Mouse (Mus musculus): ENCODE results near the gene Pparg. TPM values are rescaled to one million over a fixed set of nuclear protein-coding genes. Genes with fewer than 3 reads are reported as not detected.

Pparg gene
- total and polyA plus RNA-seq, 3 experiments, result not detected

DNA sequence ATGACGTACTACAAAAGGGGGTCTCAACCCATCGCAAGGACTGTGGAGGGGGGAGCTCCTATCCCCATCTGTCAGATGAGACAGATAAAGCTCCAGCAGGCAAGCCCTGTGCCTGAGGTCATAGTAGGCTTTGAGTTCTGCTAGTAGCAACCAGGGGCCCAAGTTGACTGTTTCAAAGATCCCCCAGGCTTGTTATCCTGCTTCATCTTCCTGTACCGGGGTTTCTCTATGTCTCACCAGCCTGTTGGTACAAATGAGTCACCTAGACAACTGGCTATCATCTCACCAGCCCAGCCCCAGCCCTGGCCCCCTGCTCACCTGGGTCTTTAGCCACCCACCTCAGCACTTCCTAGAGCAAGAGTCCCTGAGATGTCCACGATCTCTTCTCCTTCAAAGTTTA, 167.6 kb downstream of the Pparg start:
- H3K79me2 ChIP-seq (replicated peaks; ENCODE audit: control insufficient read depth, extremely low read depth, insufficient read depth, poor library complexity, severe bottlenecking), result no peaks in the 10 kb centered on the region
- H3K27ac ChIP-seq (ENCODE audit: insufficient read depth, low read depth), result no peak overlapping the region
- peaks cover 0 to 6% of the 10 kb centered on the region in 2 experiments for H3K36me3 ChIP-seq (replicated peaks in 1 of 2; ENCODE audit: control insufficient read depth in 1 of 2, insufficient read depth in 1 of 2, low read length in 1 of 2)
- no peak for DNase-seq (ENCODE audit: extremely low read depth)
- no peak overlapping the region for H3K4me2 ChIP-seq (ENCODE audit: insufficient read depth, low read depth, poor library complexity, severe bottlenecking)
- dilution Hi-C loops (cut with MboI; ENCODE audit: extremely low pct_ligation_motif_present, extremely low pct_unique_long_range_greater_than_20kb, low sequenced_read_pairs), result no loop called here
- H3K4me3 ChIP-seq (replicated peaks in 1 of 3; ENCODE audit: low read depth in 2 of 3, low read length in 2 of 3, poor library complexity in 1 of 3), result no peak overlapping the region
- no peak overlapping the region for H3K9ac ChIP-seq (ENCODE audit: insufficient read depth, low read depth)
- H3K9me3 ChIP-seq (replicated peaks; ENCODE audit: low read length), result no peaks in the 10 kb centered on the region
- H3K27me3 ChIP-seq (replicated peaks), result no peaks in the 10 kb centered on the region
- peaks cover 0 to 16% of the 10 kb centered on the region in 2 experiments; a peak in 2 of 4 replicates for H3K4me1 ChIP-seq (ENCODE audit: control insufficient read depth in 1 of 2, insufficient read depth in 2 of 2)
- in situ Hi-C loops (cut with MboI; ENCODE audit: low pct_ligation_motif_present, low pct_unique_long_range_greater_than_20kb, low sequenced_read_pairs), result loop anchor here (25.0 kb wide), 1 partner anchor 141 kb away; no protein-coding TSS in a partner anchor
- no peak for TF ChIP-seq MAFK (IDR thresholded peaks at IDR 0.05; ENCODE audit: insufficient replicate concordance, low read length)
- TF ChIP-seq MYC (IDR thresholded peaks at IDR 0.05; ENCODE audit: low read depth, low read length), result no peak
- no peak for TF ChIP-seq E2F4 (IDR thresholded peaks at IDR 0.05; ENCODE audit: insufficient replicate concordance, low read depth, low read length)
- TF ChIP-seq CTCF (conservative IDR thresholded peaks at IDR 0.05 in 1 of 2, IDR thresholded peaks at IDR 0.05 in 1 of 2; ENCODE audit: low read depth in 2 of 2, low read length in 2 of 2), result no peak
- no peak for TF ChIP-seq ZNF384 (IDR thresholded peaks at IDR 0.05; ENCODE audit: low read depth, low read length)
- no peak for TF ChIP-seq HCFC1 (IDR thresholded peaks at IDR 0.05; ENCODE audit: low read depth, low read length)
- no peak for TF ChIP-seq MAZ (IDR thresholded peaks at IDR 0.05; ENCODE audit: low read depth, low read length)
- TF ChIP-seq KAT2A (IDR thresholded peaks at IDR 0.05; ENCODE audit: insufficient replicate concordance, low read length), result no peak
- no peak for TF ChIP-seq CHD2 (IDR thresholded peaks at IDR 0.05; ENCODE audit: low read length)

- Histone ChIP-seq H3K27ac (ENCODE audit: insufficient read depth, low read depth) (no peak overlapping the region), H3K79me2 (replicated peaks; ENCODE audit: control insufficient read depth, extremely low read depth, insufficient read depth, poor library complexity, severe bottlenecking) (no peaks in the 10 kb centered on the region), H3K9me3 (replicated peaks; ENCODE audit: low read length) (no peaks in the 10 kb centered on the region), H3K4me1 (ENCODE audit: control insufficient read depth in 1 of 2, insufficient read depth in 2 of 2) (peaks cover 0 to 8% of the 10 kb centered on the region in 2 experiments; a peak in 2 of 4 replicates), H3K27me3 (replicated peaks) (no peaks in the 10 kb centered on the region), H3K9ac (ENCODE audit: insufficient read depth, low read depth) (no peak overlapping the region), H3K4me2 (ENCODE audit: insufficient read depth, low read depth, poor library complexity, severe bottlenecking) (no peak overlapping the region), H3K36me3 (replicated peaks in 1 of 2; ENCODE audit: control insufficient read depth in 1 of 2, insufficient read depth in 1 of 2, low read length in 1 of 2) (peaks cover 0 to 6% of the 10 kb centered on the region in 2 experiments), H3K4me3 (replicated peaks in 1 of 3; ENCODE audit: low read depth in 2 of 3, low read length in 2 of 3, poor library complexity in 1 of 3) (no peak overlapping the region)
- in situ Hi-C loops (cut with MboI; ENCODE audit: low pct_ligation_motif_present, low pct_unique_long_range_greater_than_20kb, low sequenced_read_pairs), result loop anchor here (5.0 to 25.0 kb wide), 3 partner anchors 147 to 302 kb away; no protein-coding TSS in a partner anchor
- dilution Hi-C loops (cut with MboI; ENCODE audit: extremely low pct_ligation_motif_present, extremely low pct_unique_long_range_greater_than_20kb, low sequenced_read_pairs), result no loop called here
- DNase-seq (ENCODE audit: extremely low read depth), result no peak
- TF ChIP-seq ZNF384 (IDR thresholded peaks at IDR 0.05; ENCODE audit: low read depth, low read length), result no peak
These were observed 173.9 kb downstream of the Pparg start for GRCm38 (mm10) chr6:115534617-115535016.

- in situ Hi-C loops (cut with MboI; ENCODE audit: low pct_ligation_motif_present, low pct_unique_long_range_greater_than_20kb, low sequenced_read_pairs), result loop anchor here (5.0 to 25.0 kb wide), 3 partner anchors 149 to 304 kb away; no protein-coding TSS in a partner anchor
- Histone ChIP-seq H3K9ac (ENCODE audit: insufficient read depth, low read depth) (no peak overlapping the region), H3K27me3 (replicated peaks) (no peaks in the 10 kb centered on the region), H3K4me3 (replicated peaks in 1 of 3; ENCODE audit: low read depth in 2 of 3, low read length in 2 of 3, poor library complexity in 1 of 3) (no peak overlapping the region), H3K79me2 (replicated peaks; ENCODE audit: control insufficient read depth, extremely low read depth, insufficient read depth, poor library complexity, severe bottlenecking) (no peaks in the 10 kb centered on the region), H3K9me3 (replicated peaks; ENCODE audit: low read length) (no peaks in the 10 kb centered on the region), H3K4me2 (ENCODE audit: insufficient read depth, low read depth, poor library complexity, severe bottlenecking) (no peak overlapping the region), H3K36me3 (replicated peaks in 1 of 2; ENCODE audit: control insufficient read depth in 1 of 2, insufficient read depth in 1 of 2, low read length in 1 of 2) (no peaks in the 10 kb centered on the region), H3K27ac (ENCODE audit: insufficient read depth, low read depth) (no peak overlapping the region), H3K4me1 (ENCODE audit: control insufficient read depth in 1 of 2, insufficient read depth in 2 of 2) (peaks cover 0 to 9% of the 10 kb centered on the region in 2 experiments; a peak in 2 of 4 replicates)
- dilution Hi-C loops (cut with MboI; ENCODE audit: extremely low pct_ligation_motif_present, extremely low pct_unique_long_range_greater_than_20kb, low sequenced_read_pairs), result no loop called here
- DNase-seq (ENCODE audit: extremely low read depth), result no peak
- no peak for TF ChIP-seq RCOR1 (conservative IDR thresholded peaks at IDR 0.05; ENCODE audit: low read depth, low read length)
- TF ChIP-seq JUND (conservative IDR thresholded peaks at IDR 0.05; ENCODE audit: low read depth, low read length), result no peak
- TF ChIP-seq ZMIZ1 (IDR thresholded peaks at IDR 0.05; ENCODE audit: low read depth, low read length), result no peak
- TF ChIP-seq MYC (IDR thresholded peaks at IDR 0.05; ENCODE audit: low read depth, low read length), result no peak
- TF ChIP-seq JUN (IDR thresholded peaks at IDR 0.05; ENCODE audit: insufficient read depth, low read depth, low read length), result no peak
- no peak for TF ChIP-seq TCF12 (IDR thresholded peaks at IDR 0.05; ENCODE audit: low read depth, low read length)
- TF ChIP-seq MAX (IDR thresholded peaks at IDR 0.05; ENCODE audit: low read length), result no peak
- no peak for TF ChIP-seq UBTF (IDR thresholded peaks at IDR 0.05; ENCODE audit: low read depth, low read length)
- TF ChIP-seq ELF1 (IDR thresholded peaks at IDR 0.05; ENCODE audit: low read depth, low read length), result no peak
- TF ChIP-seq USF2 (conservative IDR thresholded peaks at IDR 0.05; ENCODE audit: low read depth, low read length), result no peak
These were observed 175.4 kb downstream of the Pparg start for GRCm38 (mm10) chr6:115536169-115536568.
